In the genomic region with DNA sequence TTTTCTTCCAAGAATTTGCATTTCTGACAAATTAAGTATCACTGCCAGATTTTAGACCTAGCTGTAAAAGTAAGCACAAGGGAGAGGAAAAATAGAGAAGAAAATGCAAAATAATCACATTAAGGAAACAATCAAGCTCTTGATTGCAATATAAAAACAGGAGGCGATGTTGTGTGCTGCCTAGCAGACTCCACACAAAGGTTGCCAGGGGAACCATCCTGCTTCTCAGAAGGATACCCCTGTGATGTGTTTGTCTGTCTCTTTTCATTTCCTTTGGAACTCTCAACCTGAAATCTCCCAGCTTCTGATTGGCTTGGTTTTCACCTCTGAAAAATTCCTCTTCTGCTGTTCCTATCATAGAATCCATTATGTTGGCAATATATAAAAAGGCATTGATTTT, we compare ENCODE assay signal across 13 mouse cellular contexts.
DNase-seq lines count a peak whose midpoint lies in the region; ATAC-seq and TF ChIP-seq lines count a peak whose summit lies in the region.
"Had no signal": no experiment of that assay in that cellular context is flagged by ENCODE, and none has a peak within 500 bp of the region (broad histone marks: within the 10 kb centered on the region; RNA-seq: fewer than 3 reads in every experiment).

No protein-coding gene starts in this region.

- no peaks in the 10 kb centered on the region for H3K36me3 ChIP-seq in neural tube, embryonic 11.5 days (ENCODE audit: control insufficient read depth, insufficient read depth, low read length)
- H3K36me3 ChIP-seq in forebrain, embryonic 13.5 days (ENCODE audit: poor library complexity, severe bottlenecking) = no peaks in the 10 kb centered on the region
- H3K36me3 ChIP-seq in limb, embryonic 10.5 days = no peaks in the 10 kb centered on the region

- no peak overlapping the region for H3K27ac ChIP-seq in neural tube, embryonic 11.5 days (ENCODE audit: low read depth, low read length)
- no peak overlapping the region for H3K27ac ChIP-seq in forebrain, embryonic 13.5 days
- H3K27ac ChIP-seq in limb, embryonic 10.5 days = no peak overlapping the region
- H3K27ac ChIP-seq in cerebellum, adult 2 months (ENCODE audit: insufficient read depth, low read length) = no peak overlapping the region
- H3K27ac ChIP-seq: kidney, postnatal 0 days; liver, embryonic 14.5 days had no signal

- no peak overlapping the region for H3K9ac ChIP-seq in neural tube, embryonic 11.5 days (ENCODE audit: low read length)
- no peak overlapping the region for H3K9ac ChIP-seq in forebrain, embryonic 13.5 days
- H3K9ac ChIP-seq: liver, embryonic 14.5 days had no signal

- no peaks in the 10 kb centered on the region for H3K4me1 ChIP-seq in neural tube, embryonic 11.5 days (ENCODE audit: control insufficient read depth, insufficient read depth, low read length)
- H3K4me1 ChIP-seq in forebrain, embryonic 13.5 days = peaks cover 11% of the 10 kb centered on the region
- H3K4me1 ChIP-seq in limb, embryonic 10.5 days = no peaks in the 10 kb centered on the region
- no peaks in the 10 kb centered on the region for H3K4me1 ChIP-seq in cerebellum, adult 2 months (ENCODE audit: control insufficient read depth, insufficient read depth, low read length)

- no peaks in the 10 kb centered on the region for H3K9me3 ChIP-seq in neural tube, embryonic 11.5 days (ENCODE audit: control insufficient read depth, low read length)
- H3K9me3 ChIP-seq in forebrain, embryonic 13.5 days (replicated peaks) = no peaks in the 10 kb centered on the region
- H3K9me3 ChIP-seq in limb, embryonic 10.5 days (replicated peaks) = no peaks in the 10 kb centered on the region

- WGBS in neural tube, embryonic 11.5 days = 34% methylated on average over 1 of the region's 1 CpGs
- 0% methylated on average over 1 of the region's 1 CpGs for WGBS in forebrain, embryonic 13.5 days
- WGBS in limb, embryonic 10.5 days = 49% methylated on average over 1 of the region's 1 CpGs
- 43% methylated on average over 1 of the region's 1 CpGs for WGBS in cerebellum, adult 2 months

- no peak for TF ChIP-seq CTCF in cerebellum, adult 2 months (IDR thresholded peaks at IDR 0.05; ENCODE audit: borderline replicate concordance, insufficient read depth, low read depth, low read length)

- no peak for TF ChIP-seq POLR2A in cerebellum, adult 2 months (IDR thresholded peaks at IDR 0.05; ENCODE audit: borderline replicate concordance, insufficient read depth, low read length)

- H3K4me3 ChIP-seq in neural tube, embryonic 11.5 days (ENCODE audit: low read depth, low read length) = no peak overlapping the region
- no peak overlapping the region for H3K4me3 ChIP-seq in forebrain, embryonic 13.5 days
- no peak overlapping the region for H3K4me3 ChIP-seq in limb, embryonic 10.5 days
- H3K4me3 ChIP-seq in cerebellum, adult 2 months (replicated peaks; ENCODE audit: insufficient read depth, low read depth, low read length) = no peak overlapping the region

- peak; percentile 40 for DNase-seq in neural tube, embryonic 11.5 days (ENCODE audit: low spot score)
- no peak for DNase-seq in neural tube, embryonic 10.5 days (ENCODE audit: extremely low spot score, low spot score)
- DNase-seq in mesoderm, embryonic 11.5 days (ENCODE audit: low read depth, low spot score) = peak; percentile 29
- DNase-seq in retina, embryonic 14.5 days (ENCODE audit: low spot score) = peak; percentile 64
- DNase-seq in limb, embryonic 10.5 days (ENCODE audit: low spot score) = no peak
- no peak for DNase-seq in urinary bladder, postnatal 14 days (ENCODE audit: low spot score)
- DNase-seq in cerebellum, adult 2 months = no peak
- DNase-seq: adrenal gland, adult 2 months; cerebellum, adult 11-12 months; gastrocnemius, postnatal 14 days had no signal

- peak; percentile 81 for ATAC-seq in neural tube, embryonic 11.5 days (ENCODE audit: insufficient read depth, low FRiP score, low TSS enrichment)
- peak; percentile 82 for ATAC-seq in forebrain, embryonic 13.5 days

- no peak overlapping the region for H3K4me2 ChIP-seq in neural tube, embryonic 11.5 days (ENCODE audit: low read depth)
- no peak overlapping the region; the same call in 1 of the 2 replicates for H3K4me2 ChIP-seq in forebrain, embryonic 13.5 days

- no peaks in the 10 kb centered on the region for H3K27me3 ChIP-seq in neural tube, embryonic 11.5 days (ENCODE audit: control insufficient read depth, insufficient read depth, low read length)
- H3K27me3 ChIP-seq in forebrain, embryonic 13.5 days = no peaks in the 10 kb centered on the region
- no peaks in the 10 kb centered on the region for H3K27me3 ChIP-seq in limb, embryonic 10.5 days (ENCODE audit: low read depth, poor library complexity, severe bottlenecking)
- H3K27me3 ChIP-seq in cerebellum, adult 2 months (ENCODE audit: control insufficient read depth, insufficient read depth, low read length) = no peaks in the 10 kb centered on the region

Comparison
In these comparisons a context has a peak if more than half of its experiments do, and no peak if none do; other contexts are left out.
1. DNase-seq: peak in neural tube, embryonic 11.5 days (single experiment), mesoderm, embryonic 11.5 days (single experiment) and retina, embryonic 14.5 days (single experiment); none in neural tube, embryonic 10.5 days (single experiment), limb, embryonic 10.5 days (single experiment), urinary bladder, postnatal 14 days (single experiment) and cerebellum, adult 2 months (0 of 2).